Mouse (Mus musculus) ES-E14 (cell line): ENCODE measurements around the gene Zfand2b. TPM values are rescaled to one million over a fixed set of nuclear protein-coding genes. Genes with fewer than 3 reads are reported as not detected.

Source experiments
- DNase-seq: peaks from one replicate; pipeline ENCODE4 v3.0.0-alpha.2; 2013; ENCODE audit warnings: low read depth, low spot score
- H3K27ac ChIP-seq: 2 replicates; pipeline ENCODE4 v1.5.1; 2012; ENCODE audit warnings: low read depth, mild to moderate bottlenecking, low read length, moderate library complexity, mixed read lengths; ENCODE audit not compliant: poor library complexity, insufficient read depth, severe bottlenecking
- H3K36me3 ChIP-seq: 2 replicates; pipeline ENCODE4 v1.6.1; 2012; ENCODE audit warnings: mild to moderate bottlenecking, low read length, moderate library complexity, mixed read lengths; ENCODE audit not compliant: control insufficient read depth, poor library complexity, insufficient read depth, severe bottlenecking
- H3K4me1 ChIP-seq, 2 experiments: fragments of 150-350 bp in 1 of 2; sonication (generic) in 1 of 2; 2 replicates each; pipeline ENCODE4 v1.6.1; 2012; ENCODE audit warnings: low read length in 2 of 2, mild to moderate bottlenecking in 1 of 2, mixed read lengths in 1 of 2; ENCODE audit not compliant: control insufficient read depth in 2 of 2, insufficient read depth in 2 of 2, poor library complexity in 1 of 2
- H3K4me3 ChIP-seq, 2 experiments: fragments of 150-350 bp in 1 of 2; sonication (generic) in 1 of 2; 2 replicates each; pipeline ENCODE4 v1.5.1; 2012; ENCODE audit warnings: low read length in 2 of 2, low read depth in 1 of 2, mild to moderate bottlenecking in 1 of 2, mixed read lengths in 1 of 2; ENCODE audit not compliant: insufficient read depth in 1 of 2, poor library complexity in 1 of 2, severe bottlenecking in 1 of 2
- H3K9ac ChIP-seq: 2 replicates; pipeline ENCODE4 v1.6.1; 2012; ENCODE audit warnings: low read depth, mild to moderate bottlenecking, low read length, mixed read lengths; ENCODE audit not compliant: poor library complexity, insufficient read depth, severe bottlenecking
- H3K9me3 ChIP-seq: fragments of 150-350 bp; sonication (generic); 2 replicates; pipeline ENCODE4 v1.6.1; 2012; ENCODE audit warnings: low read depth, mild to moderate bottlenecking, low read length; ENCODE audit not compliant: control insufficient read depth, insufficient read depth
- CHD2 ChIP-seq: IDR thresholded peaks from 2 replicates; pipeline ENCODE4 v1.6.1; 2014; ENCODE audit warnings: mild to moderate bottlenecking, low read depth, low read length, inconsistent platforms
- HCFC1 ChIP-seq: IDR thresholded peaks from 2 replicates; pipeline ENCODE4 v1.6.1; 2012; ENCODE audit warnings: low read length, inconsistent platforms, borderline replicate concordance; ENCODE audit not compliant: insufficient read depth
- MAFK ChIP-seq: IDR thresholded peaks from 2 replicates; pipeline ENCODE4 v1.6.1; 2014; ENCODE audit warnings: mild to moderate bottlenecking, low read depth, low read length, inconsistent platforms; ENCODE audit not compliant: insufficient read depth
- ZC3H11A ChIP-seq: IDR thresholded peaks from 2 replicates; pipeline ENCODE4 v1.6.1; 2012; ENCODE audit warnings: low read depth, mild to moderate bottlenecking, inconsistent platforms, low read length, borderline replicate concordance
- ZNF384 ChIP-seq: IDR thresholded peaks from 2 replicates; pipeline ENCODE4 v1.6.1; 2012; ENCODE audit warnings: low read depth, low read length, inconsistent platforms
- in situ Hi-C, 2 experiments: fragments of 600-800 bp; cut with MboI; formaldehyde crosslinking; loops; one replicate each; pipeline ENCODE4 v1.15.1; 2025; ENCODE audit warnings: low sequenced_read_pairs in 2 of 2, inconsistent platforms in 1 of 2; ENCODE audit not compliant: unreplicated experiment in 2 of 2
- total RNA-seq: library from RNA; depleted of rRNA; stranded (reverse); fragments of 300-350 nt; gene quantifications from 2 replicates; pipeline ENCODE4 v1.2.3, GENCODE M21; 2012

The Zfand2b gene
- total RNA-seq, 1 experiment = 15.1 TPM

- H3K4me1 ChIP-seq = 0 out of 4 replicates have a peak, but pooled peaks cover 0 to 2% of the 10 kb centered on the region in 2 experiments
Observed at GRCm38 (mm10) chr1:75187126-75187525, 18.7 kb downstream of the Zfand2b start.

DNA sequence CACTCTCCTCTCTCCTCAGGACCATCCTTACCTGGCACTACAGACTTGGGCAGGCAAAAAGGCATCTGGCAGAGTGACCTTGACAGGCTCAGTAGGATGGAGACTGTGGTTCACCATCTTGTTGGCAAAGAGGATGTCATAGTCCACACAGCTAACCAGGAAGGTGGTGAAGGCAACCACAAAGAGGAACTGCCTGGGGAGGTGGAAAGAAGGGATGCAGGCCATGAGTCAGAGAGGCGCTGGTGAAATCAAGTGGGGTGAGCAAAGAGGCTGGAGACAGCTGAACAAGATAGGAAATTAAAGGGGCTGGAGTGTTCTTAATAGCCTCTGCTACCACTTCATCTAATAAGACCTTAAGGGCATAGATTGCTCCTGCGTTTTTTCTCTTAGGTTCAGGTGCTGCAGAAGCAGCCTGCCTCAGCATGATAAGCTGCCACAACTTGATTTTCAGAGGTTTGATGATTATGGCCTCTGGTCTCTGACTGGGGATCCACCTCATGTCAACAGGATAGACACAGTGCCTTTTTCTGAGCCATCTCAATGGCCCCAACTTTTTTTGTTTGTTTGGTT is 19.6 kb downstream of the Zfand2b start:
- Histone ChIP-seq H3K4me3 (no peak overlapping the region), H3K9me3 (no peaks in the 10 kb centered on the region), H3K36me3 (peaks cover 3% of the 10 kb centered on the region; the same call in 1 of the 2 replicates), H3K4me1 (peaks cover 2 to 3% of the 10 kb centered on the region in 2 experiments; a peak in 1 of 4 replicates), H3K9ac (no peak overlapping the region), H3K27ac (no peak overlapping the region)
- TF ChIP-seq CHD2 = no peak
- TF ChIP-seq MAFK = no peak
- no peak for TF ChIP-seq HCFC1
- TF ChIP-seq ZC3H11A = no peak
- TF ChIP-seq ZNF384 = no peak
- DNase-seq = no peak
- in situ Hi-C loops = no loop called here

More at GRCm38 (mm10) chr1:75187126-75187525, 18.7 kb downstream of the Zfand2b start:
- no peaks in the 10 kb centered on the region for H3K9me3 ChIP-seq
- H3K4me3 ChIP-seq = no peak overlapping the region
- peaks cover 3% of the 10 kb centered on the region; the same call in 1 of the 2 replicates for H3K36me3 ChIP-seq
- no peak for TF ChIP-seq HCFC1
- TF ChIP-seq ZC3H11A = no peak
- TF ChIP-seq ZNF384 = no peak
- no peak for TF ChIP-seq CHD2
- no peak for TF ChIP-seq MAFK
- no peak for DNase-seq
- in situ Hi-C loops = no loop called here
- no peak overlapping the region for H3K9ac ChIP-seq
- no peak overlapping the region for H3K27ac ChIP-seq

DNA sequence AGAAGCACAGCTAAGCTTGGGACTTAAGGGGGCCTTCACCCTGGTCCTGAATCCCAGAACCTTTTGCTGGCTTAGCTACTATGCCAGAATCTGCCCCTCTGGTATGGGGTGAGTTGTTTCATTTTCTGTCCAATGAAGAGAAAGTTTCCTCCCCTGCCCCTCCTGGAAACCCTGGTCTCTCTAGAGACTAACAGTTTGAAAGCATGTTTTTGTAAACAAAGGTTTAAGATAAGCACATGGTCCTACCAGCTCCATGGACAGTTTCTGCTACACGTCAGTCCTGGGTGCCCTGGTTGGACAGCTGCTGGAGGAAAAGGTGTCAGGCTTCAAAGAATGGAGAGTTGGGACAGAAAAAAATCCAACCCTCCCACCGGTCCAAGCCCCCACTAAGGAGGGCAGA is 22.1 kb downstream of the Zfand2b start:
- Histone ChIP-seq H3K9ac (no peak overlapping the region), H3K4me1 (peaks cover 2 to 6% of the 10 kb centered on the region in 2 experiments; a peak in 1 of 4 replicates), H3K4me3 (no peak overlapping the region), H3K9me3 (no peaks in the 10 kb centered on the region), H3K27ac (no peak overlapping the region), H3K36me3 (peaks cover 2% of the 10 kb centered on the region)
- TF ChIP-seq CHD2 (no peak), ZNF384 (no peak), MAFK (no peak), ZC3H11A (no peak), HCFC1 (no peak)
- no peak for DNase-seq
- in situ Hi-C loops = no loop called here

GRCm38 (mm10) chr1:75191258-75191621 is 22.8 kb downstream of the Zfand2b start:
- Histone ChIP-seq H3K9me3 (no peaks in the 10 kb centered on the region), H3K4me3 (peak overlapping the region; percentile 88 to 98), H3K4me1 (peaks cover 2 to 6% of the 10 kb centered on the region in 2 experiments; a peak in 1 of 4 replicates), H3K36me3 (peaks cover 6% of the 10 kb centered on the region), H3K27ac (no peak overlapping the region), H3K9ac (peak overlapping the region; percentile 89)
- in situ Hi-C loops = no loop called here
- TF ChIP-seq MAFK (no peak), HCFC1 (no peak), ZNF384 (no peak), CHD2 (no peak), ZC3H11A (no peak)
- DNase-seq = no peak
